Mouse (Mus musculus) common myeloid progenitor, adult 5-6 weeks (primary cell): ENCODE measurements around the gene Hhipl1. TPM values are rescaled to one million over a fixed set of nuclear protein-coding genes. Genes with fewer than 3 reads are reported as not detected.

ENCODE experiments used
- ATAC-seq: replicated peaks from 2 replicates; pipeline ENCODE4 v1.8.0; 2016; ENCODE audit warnings: low read depth, mild to moderate bottlenecking, moderate TSS enrichment, inconsistent platforms; ENCODE audit not compliant: poor library complexity, severe bottlenecking
- total RNA-seq: library from RNA; stranded (forward); fragments of 200-1000, 187-1606 nt; gene quantifications from 2 replicates; pipeline ENCODE4 v1.2.3, GENCODE M21; 2017

Gene Hhipl1
- total RNA-seq, 1 experiment from 2014 or later = not detected

GRCm38 (mm10) chr12:108350931-108351330, 44.9 kb downstream of the Hhipl1 start:
- no peak for ATAC-seq

GRCm38 (mm10) chr12:108352371-108353136, 46.5 kb downstream of the Hhipl1 start:
- ATAC-seq = no peak

- no peak for ATAC-seq
These were observed 48.2 kb downstream of the Hhipl1 start for GRCm38 (mm10) chr12:108354284-108354683.

GRCm38 (mm10) chr12:108355271-108355670, 49.2 kb downstream of the Hhipl1 start:
- ATAC-seq = no peak

- no peak for ATAC-seq
These were observed 49.9 kb downstream of the Hhipl1 start for GRCm38 (mm10) chr12:108355986-108356385.

- peak; percentile 98 for ATAC-seq
These were observed 57.7 kb downstream of the Hhipl1 start for GRCm38 (mm10) chr12:108363796-108364195.

- ATAC-seq = no peak
These were observed 59.3 kb downstream of the Hhipl1 start for GRCm38 (mm10) chr12:108365340-108365739.

GRCm38 (mm10) chr12:108365868-108366267, 59.8 kb downstream of the Hhipl1 start:
- no peak for ATAC-seq

- no peak for ATAC-seq
These were observed 61.8 kb downstream of the Hhipl1 start for GRCm38 (mm10) chr12:108367909-108368308.

- no peak for ATAC-seq
These were observed 62.9 kb downstream of the Hhipl1 start for GRCm38 (mm10) chr12:108368921-108369320.

- ATAC-seq = no peak
These were observed 64.7 kb downstream of the Hhipl1 start, which contains the start of gene Eml1 for GRCm38 (mm10) chr12:108370596-108371428. Eml1 (plus strand) TSS chr12:108370957.

- ATAC-seq = no peak
These were observed 65.3 kb downstream of the Hhipl1 start for GRCm38 (mm10) chr12:108371429-108371765.

- ATAC-seq = no peak
These were observed 66.2 kb downstream of the Hhipl1 start for GRCm38 (mm10) chr12:108372241-108372640.

- ATAC-seq = no peak
These were observed 67.5 kb downstream of the Hhipl1 start for GRCm38 (mm10) chr12:108373611-108374010.

GRCm38 (mm10) chr12:108374689-108375088, 68.6 kb downstream of the Hhipl1 start:
- no peak for ATAC-seq

GRCm38 (mm10) chr12:108378379-108379133, 72.5 kb downstream of the Hhipl1 start:
- ATAC-seq = no peak

Other genes starting within 250 kb of the Hhipl1 start
- gene Setd3, start 127.0 kb upstream of the Hhipl1 start, total RNA-seq = 81.5 and 84.3 TPM in 2 replicates
- 14.6 and 21.0 TPM in 2 replicates for gene Ccnk, start 126.7 kb upstream of the Hhipl1 start, total RNA-seq
- gene Ccdc85c, start 30.8 kb upstream of the Hhipl1 start, total RNA-seq = 0.82 and 2.4 TPM in 2 replicates
- gene Cyp46a1, start 28.1 kb downstream of the Hhipl1 start, total RNA-seq = not detected in 2 replicates
- gene Eml1, start 64.7 kb downstream of the Hhipl1 start, total RNA-seq = not detected in 2 replicates
- 9.7 and 10.3 TPM in 2 replicates for gene Evl, start 248.4 kb downstream of the Hhipl1 start, total RNA-seq